Mouse (Mus musculus): ENCODE data around the gene Plekhm3. TPM values are rescaled to one million over a fixed set of nuclear protein-coding genes. Genes with fewer than 3 reads are reported as not detected.

The Plekhm3 gene
- polyA plus RNA-seq, 1 experiment = 0.89 TPM

DNA sequence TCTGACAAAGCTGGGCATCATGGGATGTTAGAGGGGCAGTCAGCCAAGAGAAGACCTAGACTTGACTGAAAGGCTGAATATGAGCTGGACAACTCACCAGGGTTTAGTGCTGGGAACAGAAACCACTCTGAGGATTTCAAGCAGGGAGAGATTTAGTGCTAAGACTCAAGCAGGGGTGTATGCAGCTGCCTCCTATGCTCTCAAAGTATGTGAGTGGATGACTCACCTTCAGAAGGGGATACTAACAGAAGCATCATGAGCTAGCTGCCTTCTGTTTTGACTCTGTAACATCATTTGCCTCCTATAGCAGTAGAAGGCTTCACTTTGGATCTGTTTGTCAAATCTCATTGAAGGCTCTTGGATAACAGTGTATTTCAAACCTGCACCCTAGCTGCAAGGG, 212.0 kb downstream of the Plekhm3 start:
- no peak overlapping the region for H3K4me3 ChIP-seq (replicated peaks)
- TF ChIP-seq GATA1 (IDR thresholded peaks at IDR 0.05; ENCODE audit: borderline replicate concordance, low read length) = no peak
- no peak for TF ChIP-seq FLI1 (IDR thresholded peaks at IDR 0.05; ENCODE audit: low read length)
- H3K36me3 ChIP-seq (replicated peaks; ENCODE audit: low read length) = no peaks in the 10 kb centered on the region
- peaks cover 30% of the 10 kb centered on the region for H3K27me3 ChIP-seq (replicated peaks)
- no peaks in the 10 kb centered on the region for H3K4me1 ChIP-seq
- H3K9me3 ChIP-seq = no peaks in the 10 kb centered on the region

DNA sequence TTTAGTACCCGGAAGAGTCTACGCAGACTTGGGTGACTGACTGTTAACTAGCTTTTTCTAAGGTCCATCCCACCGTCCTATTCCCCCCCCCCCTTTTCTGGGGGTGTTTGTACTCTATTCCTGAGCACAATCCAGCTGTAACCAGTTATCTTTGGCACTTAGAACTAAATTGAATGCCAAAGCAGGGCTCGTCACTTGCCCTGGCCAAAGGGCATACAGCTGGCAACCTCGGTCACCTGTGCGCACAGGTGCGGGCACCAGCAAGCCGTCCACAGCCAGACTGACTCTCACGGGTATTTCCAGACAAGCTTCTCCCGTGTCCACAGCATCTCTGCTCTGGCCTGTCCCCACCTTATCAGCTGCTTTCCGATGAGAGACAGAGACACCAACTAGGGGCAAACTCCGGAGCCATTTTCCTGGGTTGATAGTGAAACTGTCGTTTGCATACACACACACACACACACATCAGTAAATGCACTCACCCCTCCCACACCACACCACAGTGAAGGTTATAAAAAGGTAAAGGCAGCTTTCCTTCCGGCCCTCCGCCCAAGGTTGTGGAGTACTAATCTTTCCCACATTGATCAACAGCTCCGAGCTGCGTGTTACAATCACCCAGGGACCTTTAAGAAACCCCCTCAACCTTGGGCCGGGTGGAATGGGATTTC, 213.7 kb downstream of the Plekhm3 start:
- no peaks in the 10 kb centered on the region for H3K36me3 ChIP-seq (replicated peaks; ENCODE audit: low read length)
- no peak overlapping the region for H3K4me3 ChIP-seq (replicated peaks)
- TF ChIP-seq FLI1 (IDR thresholded peaks at IDR 0.05; ENCODE audit: low read length) = no peak
- TF ChIP-seq GATA1 (IDR thresholded peaks at IDR 0.05; ENCODE audit: borderline replicate concordance, low read length) = no peak
- peaks cover 12% of the 10 kb centered on the region for H3K4me1 ChIP-seq
- H3K9me3 ChIP-seq = no peaks in the 10 kb centered on the region
- H3K27me3 ChIP-seq (replicated peaks) = peaks cover 19% of the 10 kb centered on the region

GRCm38 (mm10) chr1:64738661-64739082, 218.0 kb downstream of the Plekhm3 start:
- TF ChIP-seq GATA1 (IDR thresholded peaks at IDR 0.05; ENCODE audit: borderline replicate concordance, low read length) (no peak), FLI1 (IDR thresholded peaks at IDR 0.05; ENCODE audit: low read length) (no peak)
- peaks cover 35% of the 10 kb centered on the region for H3K27me3 ChIP-seq (replicated peaks)
- peak overlapping the region; percentile 94 for H3K4me3 ChIP-seq (replicated peaks)
- peaks cover 2% of the 10 kb centered on the region for H3K36me3 ChIP-seq (replicated peaks; ENCODE audit: low read length)
- peaks cover 8% of the 10 kb centered on the region; the same call in 1 of the 2 replicates for H3K9me3 ChIP-seq
- H3K4me1 ChIP-seq = peaks cover 41% of the 10 kb centered on the region

GRCm38 (mm10) chr1:64738180-64738555, 218.5 kb downstream of the Plekhm3 start:
- TF ChIP-seq GATA1 (IDR thresholded peaks at IDR 0.05; ENCODE audit: borderline replicate concordance, low read length) = no peak
- no peak for TF ChIP-seq FLI1 (IDR thresholded peaks at IDR 0.05; ENCODE audit: low read length)
- peaks cover 41% of the 10 kb centered on the region for H3K4me1 ChIP-seq
- H3K9me3 ChIP-seq = peaks cover 8% of the 10 kb centered on the region; the same call in 1 of the 2 replicates
- peak overlapping the region; percentile 94 for H3K4me3 ChIP-seq (replicated peaks)
- peaks cover 39% of the 10 kb centered on the region for H3K27me3 ChIP-seq (replicated peaks)
- peaks cover 2% of the 10 kb centered on the region for H3K36me3 ChIP-seq (replicated peaks; ENCODE audit: low read length)

- H3K36me3 ChIP-seq (replicated peaks; ENCODE audit: low read length) = peaks cover 2% of the 10 kb centered on the region
- peaks cover 45% of the 10 kb centered on the region for H3K4me1 ChIP-seq
- TF ChIP-seq GATA1 (IDR thresholded peaks at IDR 0.05; ENCODE audit: borderline replicate concordance, low read length) (no peak), FLI1 (IDR thresholded peaks at IDR 0.05; ENCODE audit: low read length) (no peak)
- peaks cover 37% of the 10 kb centered on the region for H3K27me3 ChIP-seq (replicated peaks)
- peaks cover 8% of the 10 kb centered on the region; the same call in 1 of the 2 replicates for H3K9me3 ChIP-seq
- H3K4me3 ChIP-seq (replicated peaks) = peak within 1 kb of the TSS; percentile 94
Measured at GRCm38 (mm10) chr1:64737502-64738179, 219.0 kb downstream of the Plekhm3 start, which contains the start of gene Fzd5. Gene Fzd5 (minus strand): TSS chr1:64737751.

GRCm38 (mm10) chr1:64736681-64737501, 219.7 kb downstream of the Plekhm3 start:
- Histone ChIP-seq H3K4me1 (peaks cover 49% of the 10 kb centered on the region), H3K9me3 (peaks cover 8% of the 10 kb centered on the region; the same call in 1 of the 2 replicates)
- TF ChIP-seq FLI1 (IDR thresholded peaks at IDR 0.05; ENCODE audit: low read length) = no peak

More at GRCm38 (mm10) chr1:64736681-64737501, 219.7 kb downstream of the Plekhm3 start:
- H3K27me3 ChIP-seq (replicated peaks) = peaks cover 41% of the 10 kb centered on the region
- peaks cover 2% of the 10 kb centered on the region for H3K36me3 ChIP-seq (replicated peaks; ENCODE audit: low read length)
- H3K4me3 ChIP-seq (replicated peaks) = peak overlapping the region; percentile 94

Other genes starting within 250 kb of the Plekhm3 start
- gene Fzd5, start 219.1 kb downstream of the Plekhm3 start, polyA plus RNA-seq (2012; ENCODE audit: insufficient read depth, low replicate concordance) = 0.45 and 0.75 TPM in 2 replicates
- not detected in 2 replicates for gene Akr1cl, start 75.9 kb upstream of the Plekhm3 start, polyA plus RNA-seq (2012; ENCODE audit: insufficient read depth, low replicate concordance)
- gene Cryge, start 94.3 kb upstream of the Plekhm3 start, polyA plus RNA-seq (2012; ENCODE audit: insufficient read depth, low replicate concordance) = not detected in 2 replicates
- not detected in 2 replicates for gene Crygd, start 106.6 kb upstream of the Plekhm3 start, polyA plus RNA-seq (2012; ENCODE audit: insufficient read depth, low replicate concordance)
- not detected in 2 replicates for gene Crygc, start 116.9 kb upstream of the Plekhm3 start, polyA plus RNA-seq (2012; ENCODE audit: insufficient read depth, low replicate concordance)
- not detected in 2 replicates for gene Crygb, start 125.5 kb upstream of the Plekhm3 start, polyA plus RNA-seq (2012; ENCODE audit: insufficient read depth, low replicate concordance)
- not detected in 2 replicates for gene Cryga, start 146.5 kb upstream of the Plekhm3 start, polyA plus RNA-seq (2012; ENCODE audit: insufficient read depth, low replicate concordance)
- not detected in 2 replicates for gene Gm28845, start 162.7 kb upstream of the Plekhm3 start, polyA plus RNA-seq (2012; ENCODE audit: insufficient read depth, low replicate concordance)
- gene D630023F18Rik, start 166.4 kb upstream of the Plekhm3 start, polyA plus RNA-seq (2012; ENCODE audit: insufficient read depth, low replicate concordance) = not detected in 2 replicates
- 3.3 TPM in 1 of 2 replicates, not detected in the other for gene Idh1, start 229.7 kb upstream of the Plekhm3 start, polyA plus RNA-seq (2012; ENCODE audit: insufficient read depth, low replicate concordance)
- gene Pikfyve, start 229.9 kb upstream of the Plekhm3 start, polyA plus RNA-seq (2012; ENCODE audit: insufficient read depth, low replicate concordance) = 1.6 and 2.6 TPM in 2 replicates